Mouse (Mus musculus): ENCODE results near the gene Ly6g6e. TPM values are rescaled to one million over a fixed set of nuclear protein-coding genes. Genes with fewer than 3 reads are reported as not detected.

Gene Ly6g6e
- polyA plus RNA-seq, 1 experiment = 5.3 TPM

GRCm38 (mm10) chr17:35055691-35056495 lies 20.8 kb upstream of the Ly6g6e start:
- Histone ChIP-seq H3K27me3 (ENCODE audit: control insufficient read depth, insufficient read depth, low read length) (no peaks in the 10 kb centered on the region), H3K27ac (ENCODE audit: insufficient read depth, low read length) (no peak overlapping the region), H3K4me3 (replicated peaks; ENCODE audit: insufficient read depth, low read depth, low read length) (no peak overlapping the region), H3K4me1 (ENCODE audit: control insufficient read depth, insufficient read depth, low read length) (peaks cover 18% of the 10 kb centered on the region)
- DNase-seq = no peak
- TF ChIP-seq POLR2A (IDR thresholded peaks at IDR 0.05; ENCODE audit: borderline replicate concordance, insufficient read depth, low read length) (no peak), CTCF (IDR thresholded peaks at IDR 0.05; ENCODE audit: borderline replicate concordance, insufficient read depth, low read depth, low read length) (no peak)
- WGBS = 82% methylated on average over 7 of the region's 7 CpGs

GRCm38 (mm10) chr17:35057090-35057489 lies 19.6 kb upstream of the Ly6g6e start:
- no peak overlapping the region for H3K27ac ChIP-seq (ENCODE audit: insufficient read depth, low read length)
- H3K4me1 ChIP-seq (ENCODE audit: control insufficient read depth, insufficient read depth, low read length) = peaks cover 21% of the 10 kb centered on the region
- no peak overlapping the region for H3K4me3 ChIP-seq (replicated peaks; ENCODE audit: insufficient read depth, low read depth, low read length)
- WGBS = 85% methylated on average over 3 of the region's 3 CpGs
- no peak for TF ChIP-seq CTCF (IDR thresholded peaks at IDR 0.05; ENCODE audit: borderline replicate concordance, insufficient read depth, low read depth, low read length)
- TF ChIP-seq POLR2A (IDR thresholded peaks at IDR 0.05; ENCODE audit: borderline replicate concordance, insufficient read depth, low read length) = no peak
- H3K27me3 ChIP-seq (ENCODE audit: control insufficient read depth, insufficient read depth, low read length) = no peaks in the 10 kb centered on the region
- DNase-seq = no peak

GRCm38 (mm10) chr17:35058316-35058715 lies 18.4 kb upstream of the Ly6g6e start:
- TF ChIP-seq POLR2A (IDR thresholded peaks at IDR 0.05; ENCODE audit: borderline replicate concordance, insufficient read depth, low read length) (no peak), CTCF (IDR thresholded peaks at IDR 0.05; ENCODE audit: borderline replicate concordance, insufficient read depth, low read depth, low read length) (no peak)
- Histone ChIP-seq H3K27ac (ENCODE audit: insufficient read depth, low read length) (no peak overlapping the region), H3K27me3 (ENCODE audit: control insufficient read depth, insufficient read depth, low read length) (no peaks in the 10 kb centered on the region), H3K4me1 (ENCODE audit: control insufficient read depth, insufficient read depth, low read length) (peaks cover 17% of the 10 kb centered on the region), H3K4me3 (replicated peaks; ENCODE audit: insufficient read depth, low read depth, low read length) (no peak overlapping the region)
- WGBS = 61% methylated on average over 9 of the region's 9 CpGs
- no peak for DNase-seq

- DNase-seq = peak; percentile 79 to 84
- under 1% methylated on average over 57 of the region's 57 CpGs for WGBS
- peak within 1 kb of the TSS; percentile 3 for H3K27ac ChIP-seq (ENCODE audit: insufficient read depth, low read length)
- peak within 1 kb of the TSS; percentile 88 for H3K4me3 ChIP-seq (replicated peaks; ENCODE audit: insufficient read depth, low read depth, low read length)
- H3K27me3 ChIP-seq (ENCODE audit: control insufficient read depth, insufficient read depth, low read length) = no peaks in the 10 kb centered on the region
- TF ChIP-seq POLR2A (IDR thresholded peaks at IDR 0.05; ENCODE audit: borderline replicate concordance, insufficient read depth, low read length) = peak; percentile 39; the same call in 1 of the 2 replicates
- TF ChIP-seq CTCF (IDR thresholded peaks at IDR 0.05; ENCODE audit: borderline replicate concordance, insufficient read depth, low read depth, low read length) = peak; percentile 46; the same call in 1 of the 2 replicates
- H3K4me1 ChIP-seq (ENCODE audit: control insufficient read depth, insufficient read depth, low read length) = peaks cover 24% of the 10 kb centered on the region
Measured at GRCm38 (mm10) chr17:35058911-35059892, 17.5 kb upstream of the Ly6g6e start, which contains the start of gene Ddah2. Ddah2 (plus strand) TSS chr17:35059035.

GRCm38 (mm10) chr17:35060071-35060470 lies 16.6 kb upstream of the Ly6g6e start:
- Histone ChIP-seq H3K27ac (ENCODE audit: insufficient read depth, low read length) (no peak overlapping the region), H3K4me3 (replicated peaks; ENCODE audit: insufficient read depth, low read depth, low read length) (peak overlapping the region; percentile 88), H3K4me1 (ENCODE audit: control insufficient read depth, insufficient read depth, low read length) (peaks cover 28% of the 10 kb centered on the region), H3K27me3 (ENCODE audit: control insufficient read depth, insufficient read depth, low read length) (no peaks in the 10 kb centered on the region)
- no peak for TF ChIP-seq POLR2A (IDR thresholded peaks at IDR 0.05; ENCODE audit: borderline replicate concordance, insufficient read depth, low read length)
- TF ChIP-seq CTCF (IDR thresholded peaks at IDR 0.05; ENCODE audit: borderline replicate concordance, insufficient read depth, low read depth, low read length) = no peak
- whole genome bisulfite sequencing = 9% methylated on average over 14 of the region's 14 CpGs
- DNase-seq = peak in 1 of 2 experiments; percentile 36

GRCm38 (mm10) chr17:35060737-35061297 lies 15.9 kb upstream of the Ly6g6e start:
- Histone ChIP-seq H3K4me1 (ENCODE audit: control insufficient read depth, insufficient read depth, low read length) (peaks cover 33% of the 10 kb centered on the region), H3K4me3 (replicated peaks; ENCODE audit: insufficient read depth, low read depth, low read length) (no peak overlapping the region), H3K27me3 (ENCODE audit: control insufficient read depth, insufficient read depth, low read length) (no peaks in the 10 kb centered on the region), H3K27ac (ENCODE audit: insufficient read depth, low read length) (0 out of 2 replicates have a peak overlapping the region, but pooled peaks have one; percentile 11)
- DNase-seq = peak in 1 of 2 experiments; percentile 34
- TF ChIP-seq CTCF (IDR thresholded peaks at IDR 0.05; ENCODE audit: borderline replicate concordance, insufficient read depth, low read depth, low read length) (no peak), POLR2A (IDR thresholded peaks at IDR 0.05; ENCODE audit: borderline replicate concordance, insufficient read depth, low read length) (no peak)
- 53% methylated on average over 22 of the region's 22 CpGs for WGBS

- DNase-seq = no peak
- Histone ChIP-seq H3K4me1 (ENCODE audit: control insufficient read depth, insufficient read depth, low read length) (peaks cover 33% of the 10 kb centered on the region), H3K27ac (ENCODE audit: insufficient read depth, low read length) (no peak overlapping the region), H3K4me3 (replicated peaks; ENCODE audit: insufficient read depth, low read depth, low read length) (no peak overlapping the region), H3K27me3 (ENCODE audit: control insufficient read depth, insufficient read depth, low read length) (no peaks in the 10 kb centered on the region)
- WGBS = 73% methylated on average over 8 of the region's 8 CpGs
- TF ChIP-seq POLR2A (IDR thresholded peaks at IDR 0.05; ENCODE audit: borderline replicate concordance, insufficient read depth, low read length) (no peak), CTCF (IDR thresholded peaks at IDR 0.05; ENCODE audit: borderline replicate concordance, insufficient read depth, low read depth, low read length) (no peak)
Measured at GRCm38 (mm10) chr17:35061299-35061698, 15.4 kb upstream of the Ly6g6e start.

Data from cerebellum, adult 2 months (tissue).